Mouse (Mus musculus) subcutaneous adipose tissue, adult 2 months (tissue): Measurements from ENCODE around the gene Fnbp1. TPM values are rescaled to one million over a fixed set of nuclear protein-coding genes. Genes with fewer than 3 reads are reported as not detected.

Source experiments
- polyA plus RNA-seq: library from polyadenylated mRNA; depleted of rRNA; stranded (reverse); fragments of >200 nt; gene quantifications from 2 replicates; pipeline ENCODE4 v1.2.3, GENCODE M21; 2012; ENCODE audit warnings: low replicate concordance; rRNA removed

Fnbp1 gene
- polyA plus RNA-seq = 34.5 and 84.7 TPM in 2 replicates

DNA sequence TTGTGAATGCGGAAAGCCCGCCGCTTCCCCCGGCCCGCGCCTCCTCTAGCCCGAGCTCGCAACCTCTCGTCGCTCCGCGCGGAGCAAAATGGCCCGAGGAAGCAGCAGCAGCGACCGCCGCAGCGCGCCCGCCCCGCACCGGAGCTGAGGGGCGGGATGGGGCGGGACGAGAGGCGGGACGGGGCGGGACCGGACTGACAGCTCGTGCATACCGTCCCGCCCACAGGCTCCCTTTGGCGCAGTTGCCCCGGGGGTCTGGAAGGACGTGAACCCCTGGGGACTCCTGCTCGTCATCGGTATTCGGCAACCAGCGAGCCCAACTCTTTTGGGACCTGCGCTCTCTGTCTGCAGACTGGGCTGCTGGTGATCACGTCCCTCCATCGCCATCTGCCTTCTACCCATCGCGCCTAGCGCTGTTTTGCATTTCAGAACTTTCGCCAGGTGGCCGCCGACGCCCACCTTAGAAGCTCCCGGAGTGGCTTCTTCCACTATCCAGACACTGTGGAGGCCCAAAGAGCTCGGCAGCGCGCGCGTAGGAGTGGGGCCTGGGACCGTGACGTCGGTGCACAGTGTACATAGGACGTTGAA, at the start of gene Fnbp1:
TSS of gene Fnbp1 (minus strand) at position 142 of the 588 bp plus-strand sequence.

GRCm38 (mm10) chr2:31151892-31152812, 10.3 kb upstream of the Fnbp1 start, which contains the start of gene Gpr107:
Gpr107 (plus strand) TSS chr2:31152316.

GRCm38 (mm10) chr2:30981790-30982513, 159.9 kb downstream of the Fnbp1 start, which contains the start of the genes BC005624 and Usp20:
BC005624 (minus strand) TSS chr2:30982201.
Usp20 (plus strand) TSS chr2:30982279.

Other genes with a start within 250 kb of the Fnbp1 start
- 138 and 230 TPM in 2 replicates for gene Ptges, start 212.1 kb downstream of the Fnbp1 start, polyA plus RNA-seq
- gene Tor1b, start 189.0 kb downstream of the Fnbp1 start, polyA plus RNA-seq = 31.9 and 50.1 TPM in 2 replicates
- 45.7 and 50.5 TPM in 2 replicates for gene Tor1a, start 174.1 kb downstream of the Fnbp1 start, polyA plus RNA-seq
- 22.8 and 27.0 TPM in 2 replicates for gene BC005624, start 159.8 kb downstream of the Fnbp1 start, polyA plus RNA-seq
- gene Usp20, start 159.7 kb downstream of the Fnbp1 start, polyA plus RNA-seq = 14.3 and 18.9 TPM in 2 replicates
- 28.3 and 35.1 TPM in 2 replicates for gene Gpr107, start 10.3 kb upstream of the Fnbp1 start, polyA plus RNA-seq
- gene Ncs1, start 103.8 kb upstream of the Fnbp1 start, polyA plus RNA-seq = 1.9 and 10.5 TPM in 2 replicates
- gene Hmcn2, start 172.4 kb upstream of the Fnbp1 start, polyA plus RNA-seq = 38.4 and 235 TPM in 2 replicates